Mouse (Mus musculus): Measurements from ENCODE around the gene Dok5. TPM values are rescaled to one million over a fixed set of nuclear protein-coding genes. Genes with fewer than 3 reads are reported as not detected.

Dok5 gene
- polyA plus RNA-seq, 1 experiment from 2014 or later, result 64.6 TPM

- Histone ChIP-seq H3K36me3 (no peaks in the 10 kb centered on the region), H3K4me3 (no peak overlapping the region), H3K27ac (no peak overlapping the region), H3K27me3 (no peaks in the 10 kb centered on the region), H3K9ac (no peak overlapping the region), H3K9me3 (no peaks in the 10 kb centered on the region), H3K4me2 (no peak overlapping the region), H3K4me1 (replicated peaks) (peaks cover 30% of the 10 kb centered on the region)
- WGBS, result 62% methylated on average over 2 of the region's 2 CpGs
- no peak for ATAC-seq (ENCODE audit: low FRiP score)
Measured at GRCm38 (mm10) chr2:170743521-170743920, 11.9 kb downstream of the Dok5 start.

- 0 out of 2 replicates have a peak, but pooled peaks have one; percentile 43 for ATAC-seq (ENCODE audit: low FRiP score)
- Histone ChIP-seq H3K4me1 (replicated peaks) (peaks cover 16% of the 10 kb centered on the region), H3K9ac (no peak overlapping the region), H3K36me3 (no peaks in the 10 kb centered on the region), H3K27me3 (no peaks in the 10 kb centered on the region), H3K27ac (peak overlapping the region; percentile 19; the same call in 1 of the 2 replicates), H3K4me3 (no peak overlapping the region), H3K9me3 (no peaks in the 10 kb centered on the region), H3K4me2 (no peak overlapping the region)
- 74% methylated on average over 3 of the region's 3 CpGs for WGBS
Measured at GRCm38 (mm10) chr2:170748901-170749300, 17.3 kb downstream of the Dok5 start.

GRCm38 (mm10) chr2:170752191-170752850, 20.7 kb downstream of the Dok5 start:
- Histone ChIP-seq H3K4me3 (no peak overlapping the region), H3K9ac (no peak overlapping the region), H3K4me1 (replicated peaks) (peaks cover 23% of the 10 kb centered on the region), H3K27ac (no peak overlapping the region), H3K9me3 (no peaks in the 10 kb centered on the region), H3K27me3 (no peaks in the 10 kb centered on the region), H3K4me2 (no peak overlapping the region), H3K36me3 (no peaks in the 10 kb centered on the region)
- 79% methylated on average over 10 of the region's 10 CpGs for WGBS
- no peak for ATAC-seq (ENCODE audit: low FRiP score)

- WGBS, result 44% methylated on average over 2 of the region's 2 CpGs
- Histone ChIP-seq H3K27me3 (no peaks in the 10 kb centered on the region), H3K9me3 (no peaks in the 10 kb centered on the region), H3K4me3 (no peak overlapping the region), H3K27ac (0 out of 2 replicates have a peak overlapping the region, but pooled peaks have one; percentile 19), H3K4me1 (replicated peaks) (peaks cover 47% of the 10 kb centered on the region), H3K36me3 (no peaks in the 10 kb centered on the region), H3K9ac (no peak overlapping the region), H3K4me2 (no peak overlapping the region)
- ATAC-seq (ENCODE audit: low FRiP score), result no peak
Measured at GRCm38 (mm10) chr2:170755817-170756216, 24.2 kb downstream of the Dok5 start.

DNA sequence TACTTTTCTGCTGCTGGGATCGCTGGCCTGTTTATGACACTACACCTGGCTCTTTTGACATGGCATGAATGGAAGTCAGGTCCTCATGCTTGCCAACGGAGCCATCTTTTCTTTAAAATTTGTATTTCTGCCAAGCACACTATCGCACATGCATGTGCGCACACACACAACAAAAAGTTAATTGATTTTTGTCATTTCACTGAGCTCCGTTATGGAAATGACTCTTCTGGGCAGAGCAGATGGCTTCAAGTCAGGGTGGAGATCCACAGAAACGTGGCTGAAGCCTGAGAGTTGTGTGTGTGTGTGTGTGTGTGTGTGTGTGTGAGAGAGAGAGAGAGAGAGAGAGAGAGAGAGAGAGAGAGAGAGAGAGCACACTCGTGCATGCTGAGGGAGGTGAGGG, 25.1 kb downstream of the Dok5 start:
- Histone ChIP-seq H3K4me2 (no peak overlapping the region), H3K9ac (no peak overlapping the region), H3K27ac (peak overlapping the region; percentile 82), H3K9me3 (no peaks in the 10 kb centered on the region), H3K36me3 (no peaks in the 10 kb centered on the region), H3K4me3 (no peak overlapping the region), H3K4me1 (replicated peaks) (peaks cover 47% of the 10 kb centered on the region), H3K27me3 (no peaks in the 10 kb centered on the region)
- 52% methylated on average over 7 of the region's 7 CpGs for WGBS
- no peak for ATAC-seq (ENCODE audit: low FRiP score)

DNA sequence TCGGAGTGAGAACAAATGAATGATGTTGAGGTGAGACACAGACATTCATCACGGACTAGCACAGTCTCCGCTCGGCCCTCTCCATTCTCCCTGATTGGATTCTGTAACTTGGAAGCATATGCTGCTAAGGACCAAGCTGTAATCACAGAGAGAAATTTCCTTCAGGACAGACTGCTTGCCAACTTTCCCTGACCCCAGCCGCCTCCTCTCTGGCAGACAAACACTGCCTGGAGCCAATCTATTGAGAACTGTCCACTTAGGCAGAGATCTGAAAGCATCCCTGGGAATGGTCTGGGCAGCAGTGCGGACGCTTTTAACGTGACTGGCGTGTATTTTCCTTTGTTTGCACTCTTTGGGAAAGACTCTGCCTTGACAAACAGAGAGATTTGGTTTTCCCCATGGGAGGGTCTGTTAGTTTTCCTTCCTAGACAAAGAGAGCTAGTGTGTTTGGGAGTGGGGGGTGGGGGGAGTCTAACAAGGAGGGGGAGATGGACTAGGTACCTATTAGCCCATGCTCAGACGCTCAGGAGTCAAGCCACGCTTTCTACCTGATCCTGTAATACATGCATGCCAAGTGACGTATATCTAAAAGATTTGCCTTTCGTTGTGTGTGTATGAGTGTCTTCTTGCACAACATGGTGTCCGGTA, 25.7 kb downstream of the Dok5 start:
- no peak overlapping the region for H3K4me2 ChIP-seq
- peak overlapping the region; percentile 46; the same call in 1 of the 2 replicates for H3K9ac ChIP-seq
- no peaks in the 10 kb centered on the region for H3K9me3 ChIP-seq
- peaks cover 45% of the 10 kb centered on the region for H3K4me1 ChIP-seq (replicated peaks)
- no peak overlapping the region for H3K4me3 ChIP-seq
- H3K36me3 ChIP-seq, result no peaks in the 10 kb centered on the region
- 37% methylated on average over 14 of the region's 14 CpGs for WGBS
- H3K27me3 ChIP-seq, result no peaks in the 10 kb centered on the region
- peak; percentile 65 for ATAC-seq (ENCODE audit: low FRiP score)
- H3K27ac ChIP-seq, result peak overlapping the region; percentile 82

DNA sequence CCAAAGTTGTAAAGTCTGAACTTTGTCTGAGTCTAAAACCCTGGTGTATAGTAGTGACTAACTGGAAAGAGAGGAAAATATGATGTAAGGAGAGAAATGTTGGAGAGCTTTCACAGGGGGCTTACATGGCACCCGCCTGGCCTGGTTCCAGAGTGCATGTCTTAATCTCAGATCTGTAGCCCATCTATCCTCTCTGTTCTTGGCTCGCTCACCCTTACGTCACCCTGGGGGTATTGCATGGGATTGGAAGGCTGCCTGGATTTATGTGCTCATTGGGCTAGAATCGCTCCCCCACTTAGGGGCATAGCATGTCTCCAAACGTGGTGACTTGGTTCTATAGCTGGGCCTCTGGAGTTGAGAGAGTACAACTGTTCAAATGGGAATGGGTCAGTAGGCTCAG, 26.6 kb downstream of the Dok5 start:
- no peaks in the 10 kb centered on the region for H3K9me3 ChIP-seq
- no peak for ATAC-seq (ENCODE audit: low FRiP score)
- no peaks in the 10 kb centered on the region for H3K27me3 ChIP-seq
- no peaks in the 10 kb centered on the region for H3K36me3 ChIP-seq
- no peak overlapping the region for H3K9ac ChIP-seq
- H3K27ac ChIP-seq, result peak overlapping the region; percentile 82
- no peak overlapping the region for H3K4me3 ChIP-seq
- WGBS, result 60% methylated on average over 5 of the region's 5 CpGs
- H3K4me1 ChIP-seq (replicated peaks), result peaks cover 41% of the 10 kb centered on the region
- no peak overlapping the region for H3K4me2 ChIP-seq

DNA sequence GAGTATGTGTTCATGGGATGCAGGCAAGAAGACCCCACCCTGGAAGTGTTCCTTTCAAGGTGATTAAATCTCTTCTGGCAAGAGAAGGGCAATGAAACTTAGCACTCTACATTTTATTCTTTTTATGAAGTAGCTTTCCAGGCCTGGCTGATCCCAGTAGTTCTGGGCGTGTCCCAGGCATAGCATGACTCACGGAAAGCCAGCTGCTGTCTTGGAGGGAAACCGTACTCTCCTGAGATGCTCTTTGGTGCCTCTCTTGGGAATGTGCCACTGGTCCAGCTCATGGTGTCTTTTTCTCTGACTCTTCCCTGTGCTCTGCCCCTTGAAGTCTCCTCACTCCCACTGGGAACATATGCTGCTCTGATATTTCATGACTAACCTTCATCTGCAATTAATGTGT, 33.1 kb downstream of the Dok5 start:
- Histone ChIP-seq H3K27me3 (no peaks in the 10 kb centered on the region), H3K4me2 (no peak overlapping the region), H3K36me3 (no peaks in the 10 kb centered on the region), H3K9ac (no peak overlapping the region), H3K4me3 (no peak overlapping the region), H3K4me1 (replicated peaks) (peaks cover 19% of the 10 kb centered on the region), H3K9me3 (no peaks in the 10 kb centered on the region), H3K27ac (no peak overlapping the region)
- WGBS, result 92% methylated on average over 3 of the region's 3 CpGs
- no peak for ATAC-seq (ENCODE audit: low FRiP score)

- no peak overlapping the region for H3K4me3 ChIP-seq
- H3K4me1 ChIP-seq (replicated peaks), result peaks cover 32% of the 10 kb centered on the region
- no peak for ATAC-seq (ENCODE audit: low FRiP score)
- peak overlapping the region; percentile 69 for H3K27ac ChIP-seq
- 44% methylated on average over 8 of the region's 8 CpGs for WGBS
- H3K36me3 ChIP-seq, result no peaks in the 10 kb centered on the region
- H3K4me2 ChIP-seq, result no peak overlapping the region
- no peaks in the 10 kb centered on the region for H3K27me3 ChIP-seq
- no peaks in the 10 kb centered on the region for H3K9me3 ChIP-seq
- H3K9ac ChIP-seq, result peak overlapping the region; percentile 31; the same call in 1 of the 2 replicates
Measured at GRCm38 (mm10) chr2:170767243-170767642, 35.6 kb downstream of the Dok5 start.

DNA sequence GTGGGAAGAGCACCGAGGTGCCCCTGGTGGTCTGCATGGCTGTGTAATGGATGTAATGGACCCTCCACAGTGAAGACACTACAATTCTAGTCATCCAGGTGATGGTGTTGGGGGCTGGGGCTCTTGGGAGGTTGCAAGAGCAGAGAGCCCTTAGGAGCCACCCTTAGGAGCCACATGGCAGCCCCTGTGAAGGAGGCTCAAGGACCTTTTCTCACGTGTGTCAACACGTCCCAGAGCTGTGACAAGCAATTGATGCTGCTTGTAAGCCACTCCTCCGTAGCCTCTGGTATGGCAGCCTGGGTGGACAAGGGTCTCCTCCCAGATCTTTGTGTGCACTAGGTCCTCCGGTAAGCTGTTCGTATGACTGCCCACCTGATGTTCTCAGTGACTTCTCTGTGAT, 37.1 kb downstream of the Dok5 start:
- no peak overlapping the region for H3K4me3 ChIP-seq
- no peak overlapping the region for H3K4me2 ChIP-seq
- peaks cover 46% of the 10 kb centered on the region for H3K4me1 ChIP-seq (replicated peaks)
- no peaks in the 10 kb centered on the region for H3K9me3 ChIP-seq
- ATAC-seq (ENCODE audit: low FRiP score), result no peak
- H3K27ac ChIP-seq, result no peak overlapping the region
- H3K27me3 ChIP-seq, result no peaks in the 10 kb centered on the region
- WGBS, result 83% methylated on average over 6 of the region's 6 CpGs
- no peaks in the 10 kb centered on the region for H3K36me3 ChIP-seq
- no peak overlapping the region for H3K9ac ChIP-seq

DNA sequence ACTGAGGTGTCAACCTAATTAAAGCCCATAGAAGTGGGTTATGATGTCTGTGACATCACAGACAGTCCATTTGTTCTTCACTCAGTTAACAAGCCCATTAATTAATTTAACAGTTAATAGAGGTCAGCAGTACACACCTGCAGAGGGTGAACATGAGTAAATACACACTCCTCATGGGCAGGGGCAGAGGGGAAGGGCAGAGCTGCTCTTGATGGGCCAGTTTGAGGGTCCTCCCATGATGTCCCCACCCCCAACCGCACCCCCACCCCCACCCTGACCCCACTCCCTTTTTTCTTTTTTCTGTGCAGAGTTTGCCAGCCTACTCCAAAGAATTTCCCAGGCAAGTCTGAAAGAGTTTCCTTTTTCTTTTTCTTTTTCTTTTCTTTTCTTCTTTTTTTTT, 39.9 kb downstream of the Dok5 start:
- WGBS, result 9% methylated on average over 1 of the region's 1 CpGs
- Histone ChIP-seq H3K9me3 (no peaks in the 10 kb centered on the region), H3K4me1 (replicated peaks) (peaks cover 53% of the 10 kb centered on the region), H3K27ac (peak overlapping the region; percentile 80), H3K27me3 (no peaks in the 10 kb centered on the region), H3K9ac (no peak overlapping the region), H3K4me3 (no peak overlapping the region), H3K4me2 (no peak overlapping the region; the same call in 1 of the 2 replicates), H3K36me3 (no peaks in the 10 kb centered on the region)
- ATAC-seq (ENCODE audit: low FRiP score), result no peak

DNA sequence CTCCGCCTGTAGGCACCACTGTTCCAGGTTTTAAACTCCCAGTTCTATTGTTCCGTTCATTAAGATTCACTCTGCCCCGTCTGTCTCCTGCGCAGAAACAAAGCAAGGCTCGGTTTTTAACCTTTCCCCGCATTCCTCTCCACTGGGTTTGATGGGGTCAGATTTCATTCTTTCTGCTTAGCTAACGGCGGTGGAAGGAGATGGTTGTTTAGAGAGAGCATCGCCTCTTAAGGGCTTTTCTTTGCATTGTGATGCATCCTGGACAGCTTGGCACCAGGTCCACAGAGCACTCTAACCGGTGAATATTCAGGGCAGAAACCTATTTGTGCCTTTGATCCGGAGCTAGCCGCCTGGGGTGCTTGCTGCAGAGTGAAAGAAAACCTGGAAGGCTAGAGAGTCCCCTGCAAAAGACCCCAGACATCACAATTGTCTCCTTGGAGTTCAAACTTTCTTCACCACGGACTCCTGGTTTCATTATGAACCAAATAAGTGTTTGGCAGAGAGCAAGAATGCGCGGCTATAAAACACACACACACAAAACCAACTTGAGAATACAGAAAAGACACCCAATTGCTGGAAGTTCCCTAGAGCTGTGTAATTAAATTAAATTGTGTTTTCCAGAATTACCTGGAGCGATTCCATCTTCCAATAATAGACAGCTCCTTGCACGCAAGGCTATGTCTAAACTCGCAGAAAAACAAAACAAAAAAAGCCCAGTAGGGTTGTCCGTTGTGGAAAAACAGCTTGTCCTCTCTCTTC, 40.7 kb downstream of the Dok5 start:
- Histone ChIP-seq H3K9me3 (no peaks in the 10 kb centered on the region), H3K4me1 (replicated peaks) (peaks cover 47% of the 10 kb centered on the region), H3K4me2 (peak overlapping the region; percentile 46), H3K9ac (peak overlapping the region; percentile 58), H3K4me3 (no peak overlapping the region; the same call in 1 of the 2 replicates), H3K27ac (peak overlapping the region; percentile 80), H3K36me3 (no peaks in the 10 kb centered on the region), H3K27me3 (no peaks in the 10 kb centered on the region)
- ATAC-seq (ENCODE audit: low FRiP score), result peak; percentile 65
- WGBS, result 2% methylated on average over 19 of the region's 19 CpGs

Measured in hindbrain, embryonic 13.5 days (tissue).